16 mouse cellular contexts compared by ENCODE assay signal in the genomic region with DNA sequence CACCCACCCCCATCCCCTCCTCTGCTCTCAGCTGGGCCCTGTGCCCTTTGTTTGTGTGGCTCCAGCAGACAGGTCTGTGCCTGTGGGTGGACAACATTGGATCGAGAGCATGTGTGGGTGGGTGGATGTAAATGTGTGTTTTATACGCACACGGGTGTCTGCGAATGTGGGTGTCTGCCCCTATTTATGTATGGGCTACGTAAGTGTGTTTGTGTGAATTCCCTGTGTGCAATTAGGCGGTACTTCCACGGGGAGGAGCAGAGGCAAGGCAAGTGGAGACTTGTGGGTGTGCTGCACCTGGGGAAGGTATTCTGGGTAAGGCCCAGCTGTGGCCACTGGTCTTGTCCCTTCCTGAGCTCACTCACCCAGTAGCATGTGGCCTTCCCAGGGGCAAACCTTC. TPM values are rescaled to one million over a fixed set of nuclear protein-coding genes. Genes with fewer than 3 reads are reported as not detected.
A peak's percentile ranks its signal among the peaks of the same experiment; 100 is the strongest.
DNase-seq lines count a peak whose midpoint lies in the region; ATAC-seq and TF ChIP-seq lines count a peak whose summit lies in the region.
"Had no signal": no experiment of that assay in that cellular context is flagged by ENCODE, and none has a peak within 500 bp of the region (broad histone marks: within the 10 kb centered on the region; RNA-seq: fewer than 3 reads in every experiment).

No protein-coding gene starts in this region.

- no peak overlapping the region for H3K9ac ChIP-seq in embryonic facial prominence, embryonic 15.5 days
- H3K9ac ChIP-seq: lung, embryonic 14.5 days had no signal

- no peaks in the 10 kb centered on the region for H3K36me3 ChIP-seq in embryonic facial prominence, embryonic 10.5 days (replicated peaks)
- no peaks in the 10 kb centered on the region for H3K36me3 ChIP-seq in embryonic facial prominence, embryonic 15.5 days
- H3K36me3 ChIP-seq: hindbrain, embryonic 10.5 days had no signal

- ATAC-seq in embryonic facial prominence, embryonic 15.5 days (ENCODE audit: insufficient number of reproducible peaks, low FRiP score, low TSS enrichment, low read depth): no peak
- ATAC-seq: inflammation-experienced regulatory T-cells, adult 6 months had no signal

- intact Hi-C loops in heart, postnatal 14 days (cut with DNase I): no loop called here

- peak overlapping the region; percentile 39 for H3K4me2 ChIP-seq in embryonic facial prominence, embryonic 15.5 days (replicated peaks)
- H3K4me2 ChIP-seq: lung, embryonic 14.5 days had no signal

- H3K9me3 ChIP-seq in embryonic facial prominence, embryonic 10.5 days: no peaks in the 10 kb centered on the region
- no peaks in the 10 kb centered on the region for H3K9me3 ChIP-seq in embryonic facial prominence, embryonic 15.5 days (replicated peaks)
- H3K9me3 ChIP-seq: hindbrain, embryonic 10.5 days had no signal

- H3K27me3 ChIP-seq in embryonic facial prominence, embryonic 10.5 days (replicated peaks; ENCODE audit: low read depth, poor library complexity, severe bottlenecking): peaks cover 16% of the 10 kb centered on the region
- H3K27me3 ChIP-seq in embryonic facial prominence, embryonic 15.5 days: no peaks in the 10 kb centered on the region

- no peak for TF ChIP-seq CTCF in lung, adult 2 months (IDR thresholded peaks at IDR 0.05; ENCODE audit: insufficient read depth, low read length)

- H3K27ac ChIP-seq in embryonic facial prominence, embryonic 10.5 days (replicated peaks): peak overlapping the region; percentile 44
- peak overlapping the region; percentile 71 for H3K27ac ChIP-seq in embryonic facial prominence, embryonic 15.5 days (replicated peaks)
- H3K27ac ChIP-seq: hindbrain, embryonic 10.5 days had no signal

- H3K4me3 ChIP-seq in embryonic facial prominence, embryonic 10.5 days: no peak overlapping the region
- peak overlapping the region; percentile 41 for H3K4me3 ChIP-seq in embryonic facial prominence, embryonic 15.5 days (replicated peaks)
- no peak overlapping the region for H3K4me3 ChIP-seq in lung, adult 2 months (replicated peaks; ENCODE audit: extremely low read depth, low read depth, low read length)
- H3K4me3 ChIP-seq: hindbrain, embryonic 10.5 days had no signal

- no peak for TF ChIP-seq POLR2A in lung, adult 2 months (IDR thresholded peaks at IDR 0.05; ENCODE audit: borderline replicate concordance, extremely low read depth, low read depth, low read length)

- peak; percentile 19 to 31 for DNase-seq in left cerebral cortex, adult 18-20 months (ENCODE audit: low spot score in 2 of 2)
- DNase-seq in left cerebral cortex, adult 11 months (ENCODE audit: low spot score): no peak
- DNase-seq in embryonic facial prominence, embryonic 10.5 days (ENCODE audit: low spot score): no peak
- peak; percentile 22 for DNase-seq in right cerebral cortex, postnatal 25 days
- no peak for DNase-seq in lung, adult 2 months
- DNase-seq in heart, postnatal 14 days: no peak
- DNase-seq: adrenal gland, adult 2 months; cerebellum, adult 9-10 months; heart, adult 11 months; liver; lung, embryonic 14.5 days; midbrain, embryonic 14.5 days; thymus, postnatal 36 days had no signal

- H3K4me1 ChIP-seq in embryonic facial prominence, embryonic 10.5 days: peaks cover 30% of the 10 kb centered on the region
- H3K4me1 ChIP-seq in embryonic facial prominence, embryonic 15.5 days: peaks cover 7% of the 10 kb centered on the region; the same call in 1 of the 2 replicates
- no peaks in the 10 kb centered on the region for H3K4me1 ChIP-seq in lung, adult 2 months (ENCODE audit: control insufficient read depth, insufficient read depth, low read length)

- WGBS in embryonic facial prominence, embryonic 10.5 days: 78% methylated on average over 7 of the region's 7 CpGs
- WGBS in embryonic facial prominence, embryonic 15.5 days: 69% methylated on average over 7 of the region's 7 CpGs
- WGBS in lung, adult 2 months: 74% methylated on average over 7 of the region's 7 CpGs

RNA-seq across cellular contexts. Expression of gene Trim29, which starts 1.5 kb away (rescaled TPM):
- under 1 TPM in 1 of 2 experiments, not detected in 1; 0.30 TPM for total RNA-seq in left cerebral cortex, adult 18-20 months (2021)
- 4.4 and 4.7 TPM in 2 replicates for polyA plus RNA-seq in embryonic facial prominence, embryonic 10.5 days (2016; fragmentation: Nextera tagmentation; extraction: Ambion mirVana)
- 131 and 142 TPM in 2 replicates for polyA plus RNA-seq in embryonic facial prominence, embryonic 15.5 days (2015; fragmentation: Nextera tagmentation; extraction: Ambion mirVana)
- polyA plus RNA-seq in lung, adult 2 months (2012; rRNA removed): 6.1 and 25.1 TPM in 2 replicates
- total RNA-seq in heart, postnatal 14 days (2021): under 1 TPM; 0.17 to 0.34 TPM
- polyA plus RNA-seq: inflammation-experienced regulatory T-cells, adult 6 months; midbrain, embryonic 14.5 days had no signal

Comparison
In these comparisons a context has a peak if more than half of its experiments do, and no peak if none do; other contexts are left out.
1. DNase-seq: peak in left cerebral cortex, adult 18-20 months (2 of 2) and right cerebral cortex, postnatal 25 days (single experiment); none in left cerebral cortex, adult 11 months (single experiment), embryonic facial prominence, embryonic 10.5 days (single experiment), lung, adult 2 months (single experiment) and heart, postnatal 14 days (0 of 2).